Mouse (Mus musculus) lung, embryonic 16.5 days (tissue): ENCODE data around the gene Sel1l3. TPM values are rescaled to one million over a fixed set of nuclear protein-coding genes. Genes with fewer than 3 reads are reported as not detected.

Source experiments
- ATAC-seq: fragments of 200-750 bp; cut with Nextera tagmentation; 2 replicates; pipeline ENCODE4 v1.8.0; 2017; ENCODE audit warnings: low read depth, mild to moderate bottlenecking, moderate library complexity
- H3K27ac ChIP-seq: fragments of 300-500 bp; sonication (generic); 2 replicates; pipeline ENCODE4 v1.5.1; 2014; ENCODE audit warnings: mild to moderate bottlenecking, control low read depth, low read length
- H3K27me3 ChIP-seq: fragments of 300-500 bp; sonication (generic); 2 replicates; pipeline ENCODE4 v1.6.1; 2014; ENCODE audit warnings: low read depth, low read length, mixed read lengths; ENCODE audit not compliant: control insufficient read depth, insufficient read depth
- H3K36me3 ChIP-seq: fragments of 300-500 bp; sonication (generic); 2 replicates; pipeline ENCODE4 v1.6.1; 2014; ENCODE audit warnings: low read length; ENCODE audit not compliant: control insufficient read depth, insufficient read depth
- H3K4me1 ChIP-seq: fragments of 300-500 bp; sonication (generic); replicated peaks from 2 replicates; pipeline ENCODE4 v1.6.1; 2014; ENCODE audit warnings: low read length, mixed read lengths; ENCODE audit not compliant: control insufficient read depth, insufficient read depth
- H3K4me2 ChIP-seq: fragments of 300-500 bp; sonication (generic); 2 replicates; pipeline ENCODE4 v1.6.1; 2014; ENCODE audit warnings: low read depth, low read length, control low read depth
- H3K4me3 ChIP-seq: fragments of 300-500 bp; sonication (generic); 2 replicates; pipeline ENCODE4 v1.5.1; 2014; ENCODE audit warnings: mild to moderate bottlenecking, low read length, control low read depth
- H3K9ac ChIP-seq: fragments of 300-500 bp; sonication (generic); 2 replicates; pipeline ENCODE4 v1.6.1; 2014; ENCODE audit warnings: low read length, control low read depth
- H3K9me3 ChIP-seq: fragments of 300-500 bp; sonication (generic); 2 replicates; pipeline ENCODE4 v1.6.1; 2016; ENCODE audit warnings: low read length; ENCODE audit not compliant: control insufficient read depth
- WGBS: fragments of 180-500 bp; shearing (Covaris S2); extraction: QIAGEN DNeasy Blood & Tissue Kit; methylation state at CpG from one replicate; pipeline ENCODE4 v1.1.7; 2014; 5-methylcytosine and 5-hydroxymethylcytosine counted together
- polyA plus RNA-seq: library from polyadenylated mRNA; unstranded; fragments of >200 nt; fragmentation: Nextera tagmentation; extraction: Ambion mirVana; gene quantifications from 2 replicates; pipeline ENCODE4 v1.2.1, GENCODE M21; 2015

Sel1l3 gene
- polyA plus RNA-seq, 1 experiment from 2014 or later: 5.8 TPM

DNA sequence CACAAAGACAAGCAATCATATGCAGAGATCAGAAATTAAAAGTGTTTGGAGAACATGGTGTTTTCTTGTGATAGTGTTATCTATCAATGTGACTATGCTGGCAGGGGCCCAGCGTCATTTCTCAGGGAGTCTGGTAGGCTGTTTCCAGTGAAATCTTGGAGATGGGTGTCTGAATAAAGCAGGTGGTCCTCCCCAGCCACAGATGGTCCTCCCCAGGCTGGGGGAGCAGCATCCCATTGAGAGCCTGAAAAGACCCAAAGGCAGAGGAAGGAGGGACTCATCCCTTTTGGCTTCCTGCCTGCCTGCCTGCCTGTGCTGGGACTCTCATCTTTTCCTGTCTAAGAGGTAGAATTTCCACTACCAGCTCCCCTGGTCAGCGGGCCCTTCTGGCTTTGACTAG, 59.2 kb downstream of the Sel1l3 start:
- H3K36me3 ChIP-seq: no peaks in the 10 kb centered on the region
- no peak overlapping the region for H3K9ac ChIP-seq
- 62% methylated on average over 2 of the region's 2 CpGs for WGBS
- H3K4me2 ChIP-seq: no peak overlapping the region
- H3K4me1 ChIP-seq: no peaks in the 10 kb centered on the region
- H3K27ac ChIP-seq: no peak overlapping the region
- H3K9me3 ChIP-seq: no peaks in the 10 kb centered on the region
- ATAC-seq: no peak
- H3K4me3 ChIP-seq: no peak overlapping the region
- H3K27me3 ChIP-seq: no peaks in the 10 kb centered on the region

DNA sequence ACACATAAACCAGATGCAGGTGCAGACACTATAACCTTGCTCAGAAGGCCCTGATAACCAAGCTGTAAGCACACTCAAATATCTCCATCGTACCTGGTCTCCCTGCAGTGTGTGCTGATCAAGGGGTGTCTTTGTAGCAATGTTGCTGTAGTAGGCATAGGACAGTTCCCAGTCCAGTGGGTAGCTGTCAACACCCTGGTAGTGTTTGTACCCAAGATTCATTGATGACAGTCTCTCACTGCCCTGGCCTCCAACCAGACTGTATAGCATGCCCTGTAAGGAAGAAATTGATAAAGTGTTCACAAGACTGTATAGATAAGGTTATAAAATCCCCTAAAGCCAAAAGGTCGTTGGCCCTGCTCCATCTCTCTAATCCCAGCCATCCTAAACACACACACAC, 59.6 kb downstream of the Sel1l3 start:
- H3K4me1 ChIP-seq: no peaks in the 10 kb centered on the region
- H3K9ac ChIP-seq: no peak overlapping the region
- no peak for ATAC-seq
- no peak overlapping the region for H3K4me3 ChIP-seq
- H3K27me3 ChIP-seq: no peaks in the 10 kb centered on the region
- H3K9me3 ChIP-seq: no peaks in the 10 kb centered on the region
- no peak overlapping the region for H3K27ac ChIP-seq
- 60% methylated on average over 2 of the region's 2 CpGs for WGBS
- H3K4me2 ChIP-seq: no peak overlapping the region
- H3K36me3 ChIP-seq: no peaks in the 10 kb centered on the region

DNA sequence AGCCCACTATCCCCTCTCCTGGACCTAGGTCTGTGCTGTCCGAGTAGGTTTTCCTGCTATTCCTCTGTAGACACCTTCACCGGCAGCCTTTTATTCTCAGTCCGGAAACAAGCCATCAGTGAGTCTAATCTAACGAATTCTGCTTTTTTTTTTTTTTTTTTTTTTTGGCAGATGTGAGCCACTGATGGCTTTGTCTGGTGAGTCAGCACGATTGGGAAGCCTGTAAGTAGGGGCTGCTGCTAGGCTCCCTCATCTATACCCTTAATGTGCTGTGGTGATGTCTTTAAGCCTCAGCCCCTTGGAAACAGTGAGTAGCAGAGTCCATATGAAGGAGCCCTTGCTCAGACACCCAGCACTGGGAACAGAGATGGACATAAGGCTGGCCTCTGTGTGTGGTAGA, 60.6 kb downstream of the Sel1l3 start:
- WGBS: 61% methylated on average over 5 of the region's 5 CpGs
- ATAC-seq: no peak
- H3K27ac ChIP-seq: no peak overlapping the region
- no peaks in the 10 kb centered on the region for H3K9me3 ChIP-seq
- no peak overlapping the region for H3K4me2 ChIP-seq
- H3K4me3 ChIP-seq: no peak overlapping the region
- no peaks in the 10 kb centered on the region for H3K36me3 ChIP-seq
- H3K4me1 ChIP-seq: no peaks in the 10 kb centered on the region
- H3K9ac ChIP-seq: no peak overlapping the region
- H3K27me3 ChIP-seq: no peaks in the 10 kb centered on the region

DNA sequence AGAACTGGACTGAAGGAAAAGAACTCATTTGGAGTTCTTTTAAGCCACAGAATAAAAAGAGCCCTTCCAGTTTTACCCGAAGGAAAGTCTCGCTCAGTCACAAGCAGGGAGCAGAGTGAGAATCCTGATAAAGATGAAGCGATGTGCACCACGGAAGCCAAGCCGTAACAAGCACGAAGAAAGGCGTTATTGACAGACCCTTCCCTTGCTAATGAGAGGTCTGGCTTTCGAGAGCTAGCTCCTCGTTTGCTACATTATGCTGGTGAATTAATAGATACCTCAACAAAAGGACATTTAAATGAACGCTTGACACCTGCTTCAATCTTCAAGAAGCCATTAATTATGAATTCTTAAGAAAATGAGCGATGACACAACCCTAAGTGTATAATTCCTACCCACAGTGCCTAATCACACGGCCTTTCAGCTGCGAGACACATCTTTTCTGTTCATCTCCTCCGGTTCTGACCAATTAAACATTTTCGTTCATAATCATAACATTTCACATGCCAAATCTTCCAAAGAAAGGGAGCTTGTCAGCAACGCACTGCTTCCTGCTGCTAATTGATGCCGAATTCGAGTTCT, 62.3 kb downstream of the Sel1l3 start:
- 62% methylated on average over 18 of the region's 18 CpGs for WGBS
- Histone ChIP-seq H3K9me3 (no peaks in the 10 kb centered on the region), H3K9ac (no peak overlapping the region), H3K4me3 (no peak overlapping the region), H3K4me1 (no peaks in the 10 kb centered on the region), H3K36me3 (no peaks in the 10 kb centered on the region), H3K27ac (no peak overlapping the region), H3K27me3 (no peaks in the 10 kb centered on the region), H3K4me2 (no peak overlapping the region)
- ATAC-seq: no peak

DNA sequence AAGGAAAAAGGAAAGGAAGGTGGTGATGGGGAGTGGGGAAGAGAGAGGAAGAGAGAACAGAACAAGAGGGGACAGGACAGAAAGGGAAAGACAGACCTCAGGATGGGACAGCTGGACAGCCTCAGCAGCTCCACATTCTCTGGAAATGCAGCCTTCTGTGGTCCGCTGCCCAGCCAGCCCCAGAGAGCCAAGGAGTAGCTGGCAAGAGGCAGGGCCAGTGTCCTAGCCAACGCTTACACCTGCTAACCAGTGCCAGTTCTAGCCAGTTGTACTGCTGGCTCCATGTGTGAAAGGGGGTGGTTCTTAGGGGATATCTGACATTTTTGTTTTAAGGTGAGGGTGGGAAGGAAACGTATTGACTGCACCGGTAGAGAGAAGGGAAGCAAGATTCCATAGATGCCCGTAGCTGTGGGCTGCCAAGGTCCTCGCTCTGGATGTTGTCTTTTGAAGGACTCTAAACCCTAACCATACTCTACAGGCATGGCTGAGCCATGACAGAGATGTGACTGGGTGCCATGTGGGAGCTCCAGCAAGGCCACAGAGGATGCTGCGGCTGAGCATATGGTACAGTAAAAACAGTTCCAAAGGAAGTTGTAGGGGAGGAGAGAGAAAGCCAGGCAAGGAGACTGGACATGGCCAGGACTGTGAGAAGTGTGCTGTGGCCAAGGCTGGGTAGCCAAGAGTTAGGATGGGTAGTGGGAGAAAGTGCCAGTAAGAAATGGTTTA, 64.6 kb downstream of the Sel1l3 start:
- Histone ChIP-seq H3K9me3 (peaks cover 5% of the 10 kb centered on the region; the same call in 1 of the 2 replicates), H3K27ac (no peak overlapping the region), H3K4me2 (no peak overlapping the region), H3K4me3 (no peak overlapping the region), H3K4me1 (no peaks in the 10 kb centered on the region), H3K9ac (no peak overlapping the region), H3K36me3 (no peaks in the 10 kb centered on the region), H3K27me3 (no peaks in the 10 kb centered on the region)
- 80% methylated on average over 7 of the region's 7 CpGs for WGBS
- no peak for ATAC-seq

DNA sequence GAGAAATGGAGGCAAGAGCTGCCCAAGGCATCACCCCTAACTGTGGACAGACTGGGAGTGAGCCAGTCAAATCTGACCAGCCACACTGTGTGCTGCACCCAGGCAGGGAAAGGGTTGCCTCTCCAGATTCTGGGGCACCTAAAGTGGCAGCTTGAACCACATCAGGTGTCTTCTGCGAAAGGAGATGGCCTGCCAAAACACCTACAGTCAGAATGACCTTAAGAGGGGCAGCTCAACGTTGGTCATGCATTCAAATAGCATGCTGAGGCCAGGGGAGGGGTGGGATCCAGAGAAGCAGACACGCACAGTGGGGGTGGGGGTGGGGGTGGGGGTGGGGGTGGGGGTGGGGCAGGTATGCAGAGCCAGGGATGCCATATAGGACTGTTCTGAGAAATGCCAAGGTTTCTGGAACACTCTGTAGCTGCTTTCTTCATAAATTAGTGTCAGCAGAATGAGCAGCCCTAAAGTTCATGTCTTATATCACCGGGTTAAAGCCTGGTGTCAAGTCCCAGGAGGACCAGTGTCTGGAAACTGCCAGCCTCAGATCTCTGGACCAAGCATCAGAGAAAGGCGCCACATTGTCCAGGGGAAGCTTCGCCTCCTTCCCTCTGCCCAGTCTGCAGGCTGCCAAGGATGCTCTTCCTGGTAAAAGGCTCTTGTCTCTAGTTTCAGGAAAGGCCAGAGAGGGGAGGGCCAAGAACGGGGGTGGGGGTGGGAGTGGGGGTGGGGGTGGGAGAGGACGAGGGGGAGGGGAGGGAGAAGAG, 65.4 kb downstream of the Sel1l3 start:
- no peak overlapping the region for H3K4me2 ChIP-seq
- H3K36me3 ChIP-seq: no peaks in the 10 kb centered on the region
- H3K27ac ChIP-seq: no peak overlapping the region
- H3K9me3 ChIP-seq: peaks cover 5% of the 10 kb centered on the region; the same call in 1 of the 2 replicates
- H3K27me3 ChIP-seq: no peaks in the 10 kb centered on the region
- no peak for ATAC-seq
- H3K4me1 ChIP-seq: no peaks in the 10 kb centered on the region
- H3K9ac ChIP-seq: no peak overlapping the region
- 44% methylated on average over 8 of the region's 8 CpGs for WGBS
- no peak overlapping the region for H3K4me3 ChIP-seq

DNA sequence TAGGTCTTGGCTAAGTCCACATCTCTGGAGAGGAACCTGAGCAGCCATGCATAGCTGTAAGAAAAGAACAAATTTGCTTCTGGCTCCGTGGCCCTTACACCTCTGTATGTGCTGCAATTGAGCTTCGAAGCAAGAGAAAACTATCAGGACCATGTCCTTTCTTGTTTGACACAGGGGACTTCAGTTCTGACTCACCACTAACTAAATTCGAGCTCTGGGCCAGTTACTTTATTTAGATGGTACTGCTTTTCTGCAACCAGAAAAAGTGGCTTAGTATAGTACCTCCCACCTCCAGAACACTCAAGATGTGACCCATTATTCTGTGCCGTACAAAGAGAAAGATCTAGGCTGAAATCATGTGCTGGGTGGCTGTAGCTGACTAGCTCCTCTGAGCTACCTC, 66.3 kb downstream of the Sel1l3 start:
- Histone ChIP-seq H3K27ac (no peak overlapping the region), H3K4me3 (no peak overlapping the region), H3K27me3 (no peaks in the 10 kb centered on the region), H3K4me2 (no peak overlapping the region), H3K9me3 (peaks cover 5% of the 10 kb centered on the region; the same call in 1 of the 2 replicates), H3K9ac (no peak overlapping the region), H3K36me3 (no peaks in the 10 kb centered on the region), H3K4me1 (no peaks in the 10 kb centered on the region)
- no peak for ATAC-seq
- 79% methylated on average over 4 of the region's 4 CpGs for WGBS

DNA sequence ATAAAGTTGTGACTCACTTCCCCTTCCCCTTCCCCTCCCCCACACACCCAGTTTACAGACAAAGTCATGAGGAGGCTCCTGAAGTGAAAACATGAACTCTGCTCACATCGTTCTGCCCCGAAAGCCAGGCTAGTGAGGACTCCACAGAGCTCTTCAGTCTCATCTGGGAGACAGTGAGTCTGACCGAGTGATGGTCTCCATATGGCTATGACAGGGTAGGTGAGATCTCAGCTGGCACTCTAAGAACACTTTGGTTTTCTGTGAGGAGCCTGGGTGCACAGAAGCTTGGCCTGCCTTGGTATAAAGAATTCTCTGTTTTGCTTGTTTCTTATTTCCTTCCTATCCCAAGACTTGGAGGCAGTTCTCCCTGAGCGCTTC, 67.1 kb downstream of the Sel1l3 start:
- Histone ChIP-seq H3K27me3 (no peaks in the 10 kb centered on the region), H3K27ac (no peak overlapping the region), H3K36me3 (no peaks in the 10 kb centered on the region), H3K9me3 (peaks cover 5% of the 10 kb centered on the region; the same call in 1 of the 2 replicates), H3K4me1 (no peaks in the 10 kb centered on the region), H3K4me3 (no peak overlapping the region), H3K4me2 (no peak overlapping the region), H3K9ac (no peak overlapping the region)
- 59% methylated on average over 4 of the region's 4 CpGs for WGBS
- ATAC-seq: no peak

DNA sequence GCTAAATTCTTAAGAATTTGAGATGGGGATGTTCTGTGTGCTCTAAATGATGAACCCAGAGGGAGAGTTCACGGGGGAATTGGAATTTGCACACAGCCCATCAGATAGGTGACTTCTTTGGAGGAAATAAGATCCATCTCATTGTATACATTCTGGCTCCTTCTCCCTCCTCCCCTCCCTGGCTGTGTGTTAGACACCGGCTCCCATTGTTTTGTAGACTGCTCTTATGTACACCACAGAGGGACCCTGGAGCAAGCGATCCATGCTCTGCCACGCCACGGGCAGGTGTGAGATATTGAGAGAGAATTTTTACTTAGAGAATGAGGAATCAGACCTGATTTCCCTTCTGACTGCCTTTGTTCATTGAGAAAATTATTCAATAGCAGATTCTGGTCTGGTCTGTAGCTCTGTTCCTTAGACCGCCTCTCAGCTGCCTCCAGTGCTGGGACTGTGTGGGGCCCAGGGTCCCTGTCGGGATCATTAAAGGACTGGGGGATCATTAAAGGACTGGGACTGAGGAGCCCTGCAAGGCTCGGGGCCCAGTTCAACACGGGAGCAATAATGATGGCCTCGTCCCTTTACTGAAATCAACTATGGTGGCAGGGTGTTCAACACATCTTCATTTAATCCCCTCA, 67.6 kb downstream of the Sel1l3 start:
- H3K4me3 ChIP-seq: no peak overlapping the region
- H3K27me3 ChIP-seq: no peaks in the 10 kb centered on the region
- WGBS: 56% methylated on average over 10 of the region's 10 CpGs
- peaks cover 7% of the 10 kb centered on the region; the same call in 1 of the 2 replicates for H3K9me3 ChIP-seq
- H3K4me2 ChIP-seq: no peak overlapping the region
- H3K27ac ChIP-seq: no peak overlapping the region
- H3K9ac ChIP-seq: no peak overlapping the region
- H3K4me1 ChIP-seq: no peaks in the 10 kb centered on the region
- ATAC-seq: no peak
- no peaks in the 10 kb centered on the region for H3K36me3 ChIP-seq
